Mouse (Mus musculus): Measurements from ENCODE around the gene Pdx1. TPM values are rescaled to one million over a fixed set of nuclear protein-coding genes. Genes with fewer than 3 reads are reported as not detected.

The Pdx1 gene
- polyA plus RNA-seq, 1 experiment from 2014 or later, result not detected

- H3K27me3 ChIP-seq (ENCODE audit: control insufficient read depth, insufficient read depth, low read length), result peaks cover 70% of the 10 kb centered on the region
- H3K4me2 ChIP-seq (ENCODE audit: low read depth, low read length, severe bottlenecking), result no peak overlapping the region
- H3K9me3 ChIP-seq (ENCODE audit: control insufficient read depth, low read length), result no peaks in the 10 kb centered on the region
- WGBS, result 8% methylated on average over 6 of the region's 6 CpGs
- no peaks in the 10 kb centered on the region for H3K36me3 ChIP-seq (ENCODE audit: control insufficient read depth, insufficient read depth, low read length)
- DNase-seq (ENCODE audit: low spot score), result no peak
- H3K4me1 ChIP-seq (replicated peaks; ENCODE audit: control insufficient read depth, insufficient read depth, low read length), result no peaks in the 10 kb centered on the region
- no peak for ATAC-seq (replicated peaks; ENCODE audit: low FRiP score)
- no peak overlapping the region for H3K9ac ChIP-seq (ENCODE audit: low read length)
- no peak overlapping the region for H3K27ac ChIP-seq (ENCODE audit: low read depth, low read length)
- H3K4me3 ChIP-seq (ENCODE audit: low read depth, low read length), result no peak overlapping the region
Observed at GRCm38 (mm10) chr5:147267434-147267833, 2.3 kb upstream of the Pdx1 start.

- DNase-seq (ENCODE audit: low spot score) (no peak), ATAC-seq (replicated peaks; ENCODE audit: low FRiP score) (no peak)
- no peaks in the 10 kb centered on the region for H3K9me3 ChIP-seq (ENCODE audit: control insufficient read depth, low read length)
- no peak overlapping the region for H3K4me3 ChIP-seq (ENCODE audit: low read depth, low read length)
- WGBS, result 3% methylated on average over 8 of the region's 8 CpGs
- H3K36me3 ChIP-seq (ENCODE audit: control insufficient read depth, insufficient read depth, low read length), result no peaks in the 10 kb centered on the region
- no peaks in the 10 kb centered on the region for H3K4me1 ChIP-seq (replicated peaks; ENCODE audit: control insufficient read depth, insufficient read depth, low read length)
- no peak overlapping the region for H3K27ac ChIP-seq (ENCODE audit: low read depth, low read length)
- H3K9ac ChIP-seq (ENCODE audit: low read length), result no peak overlapping the region
- H3K4me2 ChIP-seq (ENCODE audit: low read depth, low read length, severe bottlenecking), result no peak overlapping the region
- H3K27me3 ChIP-seq (ENCODE audit: control insufficient read depth, insufficient read depth, low read length), result peaks cover 81% of the 10 kb centered on the region
Observed at GRCm38 (mm10) chr5:147268728-147269127, 1.0 kb upstream of the Pdx1 start.

GRCm38 (mm10) chr5:147269371-147269770 lies 388 bp upstream of the Pdx1 start:
- H3K4me2 ChIP-seq (ENCODE audit: low read depth, low read length, severe bottlenecking), result no peak overlapping the region
- no peak overlapping the region for H3K4me3 ChIP-seq (ENCODE audit: low read depth, low read length)
- H3K27ac ChIP-seq (ENCODE audit: low read depth, low read length), result no peak overlapping the region
- WGBS, result 5% methylated on average over 6 of the region's 6 CpGs
- no peaks in the 10 kb centered on the region for H3K36me3 ChIP-seq (ENCODE audit: control insufficient read depth, insufficient read depth, low read length)
- H3K9me3 ChIP-seq (ENCODE audit: control insufficient read depth, low read length), result no peaks in the 10 kb centered on the region
- H3K4me1 ChIP-seq (replicated peaks; ENCODE audit: control insufficient read depth, insufficient read depth, low read length), result no peaks in the 10 kb centered on the region
- ATAC-seq (replicated peaks; ENCODE audit: low FRiP score) (no peak), DNase-seq (ENCODE audit: low spot score) (no peak)
- H3K9ac ChIP-seq (ENCODE audit: low read length), result no peak overlapping the region
- peaks cover 86% of the 10 kb centered on the region for H3K27me3 ChIP-seq (ENCODE audit: control insufficient read depth, insufficient read depth, low read length)

- 2% methylated on average over 29 of the region's 29 CpGs for WGBS
- DNase-seq (ENCODE audit: low spot score) (no peak), ATAC-seq (replicated peaks; ENCODE audit: low FRiP score) (no peak)
- Histone ChIP-seq H3K9me3 (ENCODE audit: control insufficient read depth, low read length) (no peaks in the 10 kb centered on the region), H3K27me3 (ENCODE audit: control insufficient read depth, insufficient read depth, low read length) (peaks cover 94% of the 10 kb centered on the region), H3K36me3 (ENCODE audit: control insufficient read depth, insufficient read depth, low read length) (no peaks in the 10 kb centered on the region), H3K4me3 (ENCODE audit: low read depth, low read length) (no peak overlapping the region), H3K4me2 (ENCODE audit: low read depth, low read length, severe bottlenecking) (no peak overlapping the region), H3K4me1 (replicated peaks; ENCODE audit: control insufficient read depth, insufficient read depth, low read length) (no peaks in the 10 kb centered on the region), H3K9ac (ENCODE audit: low read length) (no peak overlapping the region), H3K27ac (ENCODE audit: low read depth, low read length) (no peak overlapping the region)
Observed at GRCm38 (mm10) chr5:147270673-147271655, 1.2 kb downstream of the Pdx1 start.

- Histone ChIP-seq H3K4me3 (ENCODE audit: low read depth, low read length) (no peak overlapping the region), H3K9ac (ENCODE audit: low read length) (no peak overlapping the region)
- peak; percentile 53 for DNase-seq (ENCODE audit: low spot score)
Observed at GRCm38 (mm10) chr5:147272046-147272807, 2.5 kb downstream of the Pdx1 start.

GRCm38 (mm10) chr5:147272808-147273345 lies 3.1 kb downstream of the Pdx1 start:
- WGBS, result 2% methylated on average over 10 of the region's 10 CpGs
- no peak for ATAC-seq (replicated peaks; ENCODE audit: low FRiP score)
- no peak overlapping the region for H3K9ac ChIP-seq (ENCODE audit: low read length)

More at GRCm38 (mm10) chr5:147272046-147272807, 2.5 kb downstream of the Pdx1 start:
- no peak overlapping the region for H3K4me2 ChIP-seq (ENCODE audit: low read depth, low read length, severe bottlenecking)
- H3K27me3 ChIP-seq (ENCODE audit: control insufficient read depth, insufficient read depth, low read length), result peaks cover 94% of the 10 kb centered on the region
- H3K4me1 ChIP-seq (replicated peaks; ENCODE audit: control insufficient read depth, insufficient read depth, low read length), result no peaks in the 10 kb centered on the region
- H3K9me3 ChIP-seq (ENCODE audit: control insufficient read depth, low read length), result no peaks in the 10 kb centered on the region
- under 1% methylated on average over 12 of the region's 12 CpGs for WGBS
- H3K27ac ChIP-seq (ENCODE audit: low read depth, low read length), result no peak overlapping the region
- no peak for ATAC-seq (replicated peaks; ENCODE audit: low FRiP score)
- no peaks in the 10 kb centered on the region for H3K36me3 ChIP-seq (ENCODE audit: control insufficient read depth, insufficient read depth, low read length)

GRCm38 (mm10) chr5:147274174-147275141 lies 4.7 kb downstream of the Pdx1 start:
- H3K4me1 ChIP-seq (replicated peaks; ENCODE audit: control insufficient read depth, insufficient read depth, low read length), result no peaks in the 10 kb centered on the region
- no peak overlapping the region for H3K4me2 ChIP-seq (ENCODE audit: low read depth, low read length, severe bottlenecking)
- no peak overlapping the region for H3K9ac ChIP-seq (ENCODE audit: low read length)
- no peaks in the 10 kb centered on the region for H3K36me3 ChIP-seq (ENCODE audit: control insufficient read depth, insufficient read depth, low read length)
- H3K27me3 ChIP-seq (ENCODE audit: control insufficient read depth, insufficient read depth, low read length), result peaks cover 95% of the 10 kb centered on the region
- whole genome bisulfite sequencing, result 2% methylated on average over 48 of the region's 48 CpGs
- H3K27ac ChIP-seq (ENCODE audit: low read depth, low read length), result no peak overlapping the region
- ATAC-seq (replicated peaks; ENCODE audit: low FRiP score) (no peak), DNase-seq (ENCODE audit: low spot score) (peak; percentile 57)
- no peak overlapping the region for H3K4me3 ChIP-seq (ENCODE audit: low read depth, low read length)
- no peaks in the 10 kb centered on the region for H3K9me3 ChIP-seq (ENCODE audit: control insufficient read depth, low read length)

More at GRCm38 (mm10) chr5:147272808-147273345, 3.1 kb downstream of the Pdx1 start:
- Histone ChIP-seq H3K27me3 (ENCODE audit: control insufficient read depth, insufficient read depth, low read length) (peaks cover 94% of the 10 kb centered on the region), H3K36me3 (ENCODE audit: control insufficient read depth, insufficient read depth, low read length) (no peaks in the 10 kb centered on the region), H3K4me2 (ENCODE audit: low read depth, low read length, severe bottlenecking) (no peak overlapping the region), H3K4me1 (replicated peaks; ENCODE audit: control insufficient read depth, insufficient read depth, low read length) (no peaks in the 10 kb centered on the region), H3K4me3 (ENCODE audit: low read depth, low read length) (no peak overlapping the region), H3K9me3 (ENCODE audit: control insufficient read depth, low read length) (no peaks in the 10 kb centered on the region), H3K27ac (ENCODE audit: low read depth, low read length) (no peak overlapping the region)
- peak; percentile 55 for DNase-seq (ENCODE audit: low spot score)
